Mouse (Mus musculus) embryonic fibroblast, embryonic 13.5 days (primary cell): Measurements from ENCODE around the gene Prkch.

ENCODE experiments used
- CTCF ChIP-seq: IDR thresholded peaks from 2 replicates; pipeline ENCODE4 v1.5.1; 2011; ENCODE audit warnings: mild to moderate bottlenecking, control low read depth, low read length, moderate library complexity, borderline replicate concordance; ENCODE audit not compliant: insufficient read depth
- POLR2A ChIP-seq: IDR thresholded peaks from 2 replicates; pipeline ENCODE4 v1.6.1; 2011; ENCODE audit warnings: low read depth, mild to moderate bottlenecking, control low read depth, low read length, moderate library complexity

DNA sequence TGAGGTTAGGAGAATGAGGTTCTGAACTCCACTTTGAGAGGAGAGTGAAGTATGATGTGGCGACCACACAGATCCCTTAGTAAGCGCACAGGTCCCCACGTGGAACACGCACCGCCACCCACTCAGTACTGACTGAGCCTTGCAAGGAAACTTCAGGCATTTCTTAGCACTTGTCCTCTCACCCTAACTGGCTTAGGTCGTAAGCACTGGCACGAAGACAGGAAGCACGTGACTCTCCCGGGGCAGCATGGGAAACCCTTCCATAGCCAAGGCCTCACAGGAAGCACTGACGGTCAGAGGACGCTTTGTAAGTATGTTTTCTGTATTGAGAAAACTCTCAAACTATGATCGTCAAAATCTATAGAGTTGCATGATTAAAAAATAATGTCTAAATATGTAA is 237.7 kb downstream of the Prkch start:
- no peak for TF ChIP-seq CTCF
- TF ChIP-seq POLR2A = no peak
